Mouse (Mus musculus) neural tube, embryonic 11.5 days (tissue): Measurements from ENCODE around the gene Mst1. TPM values are rescaled to one million over a fixed set of nuclear protein-coding genes. Genes with fewer than 3 reads are reported as not detected.

ENCODE experiments used
- ATAC-seq: fragments of 200-750 bp; cut with Nextera tagmentation; 2 replicates; pipeline ENCODE4 v1.8.0; 2017; ENCODE audit warnings: moderate number of reproducible peaks, mild to moderate bottlenecking, moderate TSS enrichment, moderate library complexity; ENCODE audit not compliant: insufficient read depth, low FRiP score, low TSS enrichment
- DNase-seq: peaks from one replicate; pipeline ENCODE4 v3.0.0-alpha.2; 2015; ENCODE audit warnings: low spot score
- H3K27ac ChIP-seq: fragments of 300-500 bp; sonication (generic); 2 replicates; pipeline ENCODE4 v1.5.1; 2014; ENCODE audit warnings: low read depth, mild to moderate bottlenecking, low read length
- H3K27me3 ChIP-seq: fragments of 300-500 bp; sonication (generic); 2 replicates; pipeline ENCODE4 v1.6.1; 2014; ENCODE audit warnings: mild to moderate bottlenecking, low read length, mixed read lengths; ENCODE audit not compliant: control insufficient read depth, insufficient read depth
- H3K36me3 ChIP-seq: fragments of 300-500 bp; sonication (generic); 2 replicates; pipeline ENCODE4 v1.6.1; 2014; ENCODE audit warnings: mild to moderate bottlenecking, low read length, moderate library complexity, mixed read lengths; ENCODE audit not compliant: control insufficient read depth, insufficient read depth
- H3K4me1 ChIP-seq: fragments of 300-500 bp; sonication (generic); 2 replicates; pipeline ENCODE4 v1.6.1; 2014; ENCODE audit warnings: low read length, mixed read lengths; ENCODE audit not compliant: control insufficient read depth, insufficient read depth
- H3K4me2 ChIP-seq: fragments of 300-500 bp; sonication (generic); 2 replicates; pipeline ENCODE4 v1.6.1; 2014; ENCODE audit warnings: low read depth, mild to moderate bottlenecking, moderate library complexity
- H3K4me3 ChIP-seq: fragments of 300-500 bp; sonication (generic); 2 replicates; pipeline ENCODE4 v1.5.1; 2014; ENCODE audit warnings: low read depth, low read length
- H3K9ac ChIP-seq: fragments of 300-500 bp; sonication (generic); 2 replicates; pipeline ENCODE4 v1.6.1; 2014; ENCODE audit warnings: mild to moderate bottlenecking, low read length
- H3K9me3 ChIP-seq: fragments of 300-500 bp; sonication (generic); 2 replicates; pipeline ENCODE4 v1.6.1; 2016; ENCODE audit warnings: low read length; ENCODE audit not compliant: control insufficient read depth
- WGBS: fragments of 180-500 bp; shearing (Covaris S2); extraction: QIAGEN DNeasy Blood & Tissue Kit; methylation state at CpG from one replicate; pipeline ENCODE4 v1.1.7; 2014; 5-methylcytosine and 5-hydroxymethylcytosine counted together
- polyA plus RNA-seq: library from polyadenylated mRNA; unstranded; fragments of >200 nt; fragmentation: Nextera tagmentation; extraction: Ambion mirVana; gene quantifications from 2 replicates; pipeline ENCODE4 v1.2.1, GENCODE M21; 2014

Gene Mst1
- polyA plus RNA-seq, 1 experiment from 2014 or later: 1.0 TPM

- no peaks in the 10 kb centered on the region for H3K9me3 ChIP-seq
- 65% methylated on average over 43 of the region's 43 CpGs for WGBS
- H3K4me3 ChIP-seq: no peak overlapping the region
- no peak for DNase-seq
- no peaks in the 10 kb centered on the region for H3K4me1 ChIP-seq
- no peak overlapping the region for H3K27ac ChIP-seq
- H3K27me3 ChIP-seq: no peaks in the 10 kb centered on the region
- no peak overlapping the region for H3K9ac ChIP-seq
- H3K36me3 ChIP-seq: peaks cover 2% of the 10 kb centered on the region; the same call in 1 of the 2 replicates
- no peak for ATAC-seq
- no peak overlapping the region for H3K4me2 ChIP-seq
These were observed 35.2 kb downstream of the Mst1 start for GRCm38 (mm10) chr9:108115290-108116077.

- H3K36me3 ChIP-seq: peaks cover 2% of the 10 kb centered on the region; the same call in 1 of the 2 replicates
- no peak for ATAC-seq
- H3K9me3 ChIP-seq: no peaks in the 10 kb centered on the region
- no peak overlapping the region for H3K9ac ChIP-seq
- H3K27me3 ChIP-seq: no peaks in the 10 kb centered on the region
- no peaks in the 10 kb centered on the region for H3K4me1 ChIP-seq
- no peak overlapping the region for H3K27ac ChIP-seq
- DNase-seq: no peak
- no peak overlapping the region for H3K4me3 ChIP-seq
- WGBS: 51% methylated on average over 4 of the region's 4 CpGs
- no peak overlapping the region for H3K4me2 ChIP-seq
These were observed 36.9 kb downstream of the Mst1 start for GRCm38 (mm10) chr9:108117143-108117542.

- Histone ChIP-seq H3K27me3 (no peaks in the 10 kb centered on the region), H3K9me3 (no peaks in the 10 kb centered on the region), H3K4me1 (no peaks in the 10 kb centered on the region), H3K27ac (no peak overlapping the region), H3K36me3 (no peaks in the 10 kb centered on the region), H3K4me2 (no peak overlapping the region), H3K9ac (no peak overlapping the region), H3K4me3 (no peak overlapping the region)
- WGBS: 71% methylated on average over 9 of the region's 11 CpGs
- no peak for DNase-seq
- no peak for ATAC-seq
These were observed 39.7 kb downstream of the Mst1 start for GRCm38 (mm10) chr9:108119891-108120411.

GRCm38 (mm10) chr9:108120671-108121070, 40.4 kb downstream of the Mst1 start:
- DNase-seq (no peak), ATAC-seq (no peak)
- peaks cover under 1% of the 10 kb centered on the region; the same call in 1 of the 2 replicates for H3K36me3 ChIP-seq
- H3K4me2 ChIP-seq: no peak overlapping the region
- H3K27me3 ChIP-seq: no peaks in the 10 kb centered on the region
- H3K4me1 ChIP-seq: no peaks in the 10 kb centered on the region
- no peaks in the 10 kb centered on the region for H3K9me3 ChIP-seq
- no peak overlapping the region for H3K27ac ChIP-seq
- 94% methylated on average over 8 of the region's 8 CpGs for WGBS
- H3K9ac ChIP-seq: no peak overlapping the region
- no peak overlapping the region for H3K4me3 ChIP-seq

GRCm38 (mm10) chr9:108121170-108121969, 41.1 kb downstream of the Mst1 start:
- Histone ChIP-seq H3K4me3 (no peak overlapping the region), H3K4me1 (no peaks in the 10 kb centered on the region), H3K9ac (no peak overlapping the region), H3K4me2 (no peak overlapping the region), H3K27me3 (no peaks in the 10 kb centered on the region), H3K9me3 (no peaks in the 10 kb centered on the region), H3K36me3 (peaks cover 2% of the 10 kb centered on the region; the same call in 1 of the 2 replicates), H3K27ac (no peak overlapping the region)
- ATAC-seq: no peak
- no peak for DNase-seq
- WGBS: 85% methylated on average over 10 of the region's 10 CpGs

- H3K4me3 ChIP-seq: no peak overlapping the region
- H3K36me3 ChIP-seq: peaks cover 2% of the 10 kb centered on the region; the same call in 1 of the 2 replicates
- H3K9me3 ChIP-seq: no peaks in the 10 kb centered on the region
- ATAC-seq: no peak
- no peak overlapping the region for H3K9ac ChIP-seq
- 82% methylated on average over 4 of the region's 4 CpGs for WGBS
- no peaks in the 10 kb centered on the region for H3K27me3 ChIP-seq
- no peak overlapping the region for H3K27ac ChIP-seq
- H3K4me2 ChIP-seq: no peak overlapping the region
- H3K4me1 ChIP-seq: no peaks in the 10 kb centered on the region
- DNase-seq: no peak
These were observed 43.7 kb downstream of the Mst1 start for GRCm38 (mm10) chr9:108123916-108124315.

GRCm38 (mm10) chr9:108125731-108126130, 45.5 kb downstream of the Mst1 start:
- Histone ChIP-seq H3K36me3 (peaks cover 2% of the 10 kb centered on the region; the same call in 1 of the 2 replicates), H3K9me3 (no peaks in the 10 kb centered on the region), H3K4me2 (no peak overlapping the region), H3K4me1 (no peaks in the 10 kb centered on the region), H3K27me3 (no peaks in the 10 kb centered on the region), H3K4me3 (no peak overlapping the region), H3K9ac (no peak overlapping the region), H3K27ac (no peak overlapping the region)
- no peak for ATAC-seq
- 95% methylated on average over 8 of the region's 8 CpGs for WGBS
- no peak for DNase-seq

- Histone ChIP-seq H3K27ac (no peak overlapping the region), H3K27me3 (no peaks in the 10 kb centered on the region), H3K9me3 (no peaks in the 10 kb centered on the region), H3K36me3 (peaks cover 2% of the 10 kb centered on the region; the same call in 1 of the 2 replicates), H3K4me3 (no peak overlapping the region), H3K4me2 (no peak overlapping the region), H3K4me1 (no peaks in the 10 kb centered on the region), H3K9ac (no peak overlapping the region)
- no peak for ATAC-seq
- 81% methylated on average over 17 of the region's 17 CpGs for WGBS
- no peak for DNase-seq
These were observed 46.4 kb downstream of the Mst1 start for GRCm38 (mm10) chr9:108126436-108127180.
